Mouse (Mus musculus) liver, embryonic 15.5 days (tissue): ENCODE data around the gene Dab2ip. TPM values are rescaled to one million over a fixed set of nuclear protein-coding genes. Genes with fewer than 3 reads are reported as not detected.

Experiments used
- ATAC-seq: fragments of 200-750 bp; cut with Nextera tagmentation; 2 replicates; pipeline ENCODE4 v1.8.0; 2017; ENCODE audit warnings: moderate number of reproducible peaks, mild to moderate bottlenecking, moderate library complexity; ENCODE audit not compliant: insufficient read depth
- H3K27ac ChIP-seq: fragments of 300-500 bp; sonication (generic); replicated peaks from 2 replicates; pipeline ENCODE4 v1.5.1; 2015; ENCODE audit warnings: mild to moderate bottlenecking, inconsistent platforms
- H3K27me3 ChIP-seq: fragments of 300-500 bp; sonication (generic); 2 replicates; pipeline ENCODE4 v1.6.1; 2015; ENCODE audit warnings: mild to moderate bottlenecking, inconsistent platforms
- H3K36me3 ChIP-seq: fragments of 300-500 bp; sonication (generic); replicated peaks from 2 replicates; pipeline ENCODE4 v1.6.1; 2015; ENCODE audit warnings: moderate library complexity, mild to moderate bottlenecking, inconsistent platforms
- H3K4me1 ChIP-seq: fragments of 300-500 bp; sonication (generic); replicated peaks from 2 replicates; pipeline ENCODE4 v1.6.1; 2015; ENCODE audit warnings: inconsistent platforms
- H3K4me2 ChIP-seq: fragments of 300-500 bp; sonication (generic); 2 replicates; pipeline ENCODE4 v1.6.1; 2015; ENCODE audit warnings: moderate library complexity, mild to moderate bottlenecking, inconsistent platforms
- H3K4me3 ChIP-seq: fragments of 300-500 bp; sonication (generic); replicated peaks from 2 replicates; pipeline ENCODE4 v1.5.1; 2015; ENCODE audit warnings: mild to moderate bottlenecking, inconsistent platforms
- H3K9ac ChIP-seq: fragments of 300-500 bp; sonication (generic); 2 replicates; pipeline ENCODE4 v1.6.1; 2015; ENCODE audit warnings: moderate library complexity, mild to moderate bottlenecking, inconsistent platforms
- H3K9me3 ChIP-seq: fragments of 300-500 bp; sonication (generic); replicated peaks from 2 replicates; pipeline ENCODE4 v1.6.1; 2016; ENCODE audit warnings: inconsistent platforms
- WGBS: fragments of 180-500 bp; shearing (Covaris S2); methylation state at CpG from one replicate; pipeline ENCODE4 v1.1.7; 2015; ENCODE audit warnings: mixed read lengths; ENCODE audit not compliant: insufficient replicate concordance; 5-methylcytosine and 5-hydroxymethylcytosine counted together
- polyA plus RNA-seq: library from polyadenylated mRNA; unstranded; fragments of >200 nt; fragmentation: Nextera tagmentation; extraction: Ambion mirVana; gene quantifications from 2 replicates; pipeline ENCODE4 v1.2.1, GENCODE M21; 2015

Dab2ip gene
- polyA plus RNA-seq, 1 experiment from 2014 or later: 7.7 TPM

DNA sequence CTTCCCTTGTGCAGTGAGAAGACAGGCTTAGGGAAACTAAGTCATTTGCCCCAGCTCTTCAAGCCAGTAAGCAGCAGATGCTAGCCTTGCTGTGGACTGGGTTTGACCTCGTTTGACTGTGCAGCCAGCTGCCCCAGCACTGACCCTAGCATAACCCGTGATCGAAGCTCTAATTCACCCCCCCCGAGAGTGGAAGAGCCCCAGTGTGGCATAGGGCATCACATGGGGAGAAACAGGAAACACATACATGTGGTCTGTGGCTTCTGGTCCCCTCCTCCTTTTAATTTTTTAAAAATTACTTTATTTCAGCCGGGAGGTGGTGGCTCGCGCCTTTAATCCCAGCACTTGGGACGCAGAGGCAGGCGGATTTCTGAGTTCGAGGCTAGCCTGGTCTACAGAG, 27.3 kb upstream of the Dab2ip start:
- H3K9me3 ChIP-seq: no peaks in the 10 kb centered on the region
- H3K9ac ChIP-seq: no peak overlapping the region
- no peaks in the 10 kb centered on the region for H3K36me3 ChIP-seq
- WGBS: 70% methylated on average over 10 of the region's 10 CpGs
- H3K27me3 ChIP-seq: no peaks in the 10 kb centered on the region; the same call in 1 of the 2 replicates
- no peak for ATAC-seq
- H3K4me2 ChIP-seq: no peak overlapping the region
- H3K4me1 ChIP-seq: no peaks in the 10 kb centered on the region
- H3K4me3 ChIP-seq: no peak overlapping the region
- no peak overlapping the region for H3K27ac ChIP-seq

- Histone ChIP-seq H3K27me3 (no peaks in the 10 kb centered on the region; the same call in 1 of the 2 replicates), H3K9ac (no peak overlapping the region)
- WGBS: 65% methylated on average over 9 of the region's 9 CpGs
Observed at GRCm38 (mm10) chr2:35533646-35534045, 24.4 kb upstream of the Dab2ip start.

GRCm38 (mm10) chr2:35539276-35539972, 18.6 kb upstream of the Dab2ip start:
- no peaks in the 10 kb centered on the region for H3K36me3 ChIP-seq
- H3K4me2 ChIP-seq: no peak overlapping the region
- H3K9me3 ChIP-seq: no peaks in the 10 kb centered on the region
- no peak for ATAC-seq
- no peaks in the 10 kb centered on the region for H3K4me1 ChIP-seq
- H3K9ac ChIP-seq: no peak overlapping the region
- WGBS: 17% methylated on average over 13 of the region's 13 CpGs
- no peaks in the 10 kb centered on the region for H3K27me3 ChIP-seq
- H3K27ac ChIP-seq: no peak overlapping the region
- no peak overlapping the region for H3K4me3 ChIP-seq

More at GRCm38 (mm10) chr2:35533646-35534045, 24.4 kb upstream of the Dab2ip start:
- Histone ChIP-seq H3K4me2 (no peak overlapping the region), H3K36me3 (no peaks in the 10 kb centered on the region), H3K4me3 (no peak overlapping the region), H3K27ac (no peak overlapping the region), H3K4me1 (no peaks in the 10 kb centered on the region), H3K9me3 (no peaks in the 10 kb centered on the region)
- no peak for ATAC-seq

DNA sequence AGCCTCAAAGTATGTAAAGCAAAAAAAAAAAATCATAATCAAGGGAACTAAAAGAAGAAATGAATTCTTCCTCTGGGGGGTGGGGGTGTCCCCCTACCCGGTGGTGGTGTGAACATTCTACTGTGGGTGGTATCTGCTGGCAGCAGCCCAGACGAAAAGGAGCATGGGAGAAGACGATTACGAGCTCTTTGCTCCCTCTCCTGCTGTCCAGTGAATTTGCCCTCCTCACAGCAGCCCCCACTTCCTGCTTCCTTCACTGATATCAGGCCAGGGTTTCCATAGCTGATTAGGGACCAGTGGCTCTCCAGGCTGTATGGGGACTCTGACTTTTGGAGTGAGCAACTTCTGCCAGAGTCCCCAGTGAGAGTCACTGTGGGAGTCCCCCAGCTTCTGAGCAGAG, 17.3 kb upstream of the Dab2ip start:
- peaks cover 7% of the 10 kb centered on the region; the same call in 1 of the 2 replicates for H3K4me1 ChIP-seq
- no peaks in the 10 kb centered on the region for H3K36me3 ChIP-seq
- H3K27me3 ChIP-seq: no peaks in the 10 kb centered on the region
- no peak overlapping the region for H3K4me2 ChIP-seq
- H3K27ac ChIP-seq: no peak overlapping the region
- WGBS: 14% methylated on average over 4 of the region's 4 CpGs
- H3K9ac ChIP-seq: no peak overlapping the region
- H3K9me3 ChIP-seq: no peaks in the 10 kb centered on the region
- ATAC-seq: no peak
- H3K4me3 ChIP-seq: no peak overlapping the region

- no peak for ATAC-seq
- Histone ChIP-seq H3K4me1 (peaks cover 7% of the 10 kb centered on the region; the same call in 1 of the 2 replicates), H3K27ac (no peak overlapping the region), H3K4me2 (peak overlapping the region; percentile 32; the same call in 1 of the 2 replicates), H3K9ac (no peak overlapping the region), H3K27me3 (no peaks in the 10 kb centered on the region), H3K4me3 (no peak overlapping the region), H3K9me3 (no peaks in the 10 kb centered on the region), H3K36me3 (no peaks in the 10 kb centered on the region)
- WGBS: 10% methylated on average over 14 of the region's 14 CpGs
Observed at GRCm38 (mm10) chr2:35544717-35545116, 13.3 kb upstream of the Dab2ip start.

DNA sequence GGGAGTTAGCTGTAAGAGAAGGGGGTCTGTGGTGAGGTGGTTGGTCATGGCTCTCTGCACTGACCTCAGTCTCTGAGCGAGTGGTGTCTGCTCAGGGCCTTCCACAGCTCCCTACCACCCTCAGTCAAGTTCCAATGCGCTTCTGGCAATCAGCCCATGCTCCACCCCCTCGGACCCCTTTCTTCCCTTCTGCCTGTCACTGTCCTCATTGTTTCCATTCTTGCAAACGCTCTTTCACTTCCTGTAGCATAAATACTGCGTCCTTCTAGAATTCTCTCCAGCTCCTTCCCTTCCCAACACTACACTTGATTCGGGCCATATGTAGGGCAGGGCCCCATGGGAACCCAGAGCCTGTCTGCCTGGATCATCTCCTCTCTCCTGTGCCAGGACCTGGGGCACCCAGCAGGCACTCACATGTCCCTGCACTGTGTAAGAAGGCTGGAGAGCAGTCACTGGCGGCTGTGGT, 12.9 kb upstream of the Dab2ip start:
- no peaks in the 10 kb centered on the region for H3K27me3 ChIP-seq
- 25% methylated on average over 7 of the region's 7 CpGs for WGBS
- ATAC-seq: no peak
- H3K27ac ChIP-seq: no peak overlapping the region
- no peaks in the 10 kb centered on the region for H3K36me3 ChIP-seq
- no peak overlapping the region for H3K4me3 ChIP-seq
- H3K4me2 ChIP-seq: peak overlapping the region; percentile 32; the same call in 1 of the 2 replicates
- H3K9me3 ChIP-seq: no peaks in the 10 kb centered on the region
- no peak overlapping the region for H3K9ac ChIP-seq
- H3K4me1 ChIP-seq: peaks cover 7% of the 10 kb centered on the region; the same call in 1 of the 2 replicates

DNA sequence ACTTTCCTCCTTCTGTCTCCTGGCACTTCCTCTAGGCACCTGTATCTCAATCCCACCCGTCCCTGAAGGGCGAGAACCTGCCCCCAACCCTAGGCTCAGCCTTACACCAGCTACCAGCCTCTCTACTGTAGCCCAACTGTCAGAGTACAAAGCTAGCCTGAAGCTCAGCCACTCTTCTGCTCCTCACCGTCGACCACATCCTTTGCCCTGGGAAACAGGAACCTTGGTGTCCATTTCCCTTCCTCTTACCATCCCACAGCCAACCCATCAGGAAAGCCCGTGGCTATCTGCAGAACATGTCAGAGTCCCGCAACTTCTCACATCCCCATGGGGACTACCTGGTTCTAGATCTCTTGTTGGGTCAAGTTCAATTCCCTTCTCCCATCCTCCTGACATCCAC, 11.6 kb upstream of the Dab2ip start:
- H3K9me3 ChIP-seq: no peaks in the 10 kb centered on the region
- ATAC-seq: no peak

DNA sequence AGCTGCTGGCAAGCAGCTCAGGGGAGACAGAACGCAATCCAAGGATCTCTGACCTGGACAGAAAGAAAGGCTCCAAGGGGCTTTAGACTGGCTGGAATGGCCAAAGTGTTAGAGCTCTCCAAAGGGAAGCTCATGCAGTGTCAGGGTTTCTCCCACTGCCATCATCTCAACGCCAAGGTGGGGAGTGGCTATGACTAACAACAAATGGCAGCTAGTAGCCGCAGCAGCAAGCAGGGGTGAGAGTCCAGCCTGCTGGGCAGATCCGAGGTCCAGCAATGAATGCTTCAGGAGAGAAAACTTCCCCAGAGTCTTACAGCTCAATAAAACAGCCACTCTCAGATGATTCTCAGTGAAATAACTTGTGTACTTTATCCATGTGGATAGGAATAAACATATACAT, 8.9 kb upstream of the Dab2ip start:
- H3K36me3 ChIP-seq: no peaks in the 10 kb centered on the region
- H3K27me3 ChIP-seq: no peaks in the 10 kb centered on the region
- no peak for ATAC-seq
- H3K9me3 ChIP-seq: no peaks in the 10 kb centered on the region
- H3K9ac ChIP-seq: no peak overlapping the region
- 46% methylated on average over 4 of the region's 4 CpGs for WGBS
- H3K4me2 ChIP-seq: no peak overlapping the region
- H3K4me1 ChIP-seq: peaks cover 7% of the 10 kb centered on the region; the same call in 1 of the 2 replicates
- H3K4me3 ChIP-seq: no peak overlapping the region
- H3K27ac ChIP-seq: no peak overlapping the region

More for the DNA sequence above, 11.6 kb upstream of the Dab2ip start:
- Histone ChIP-seq H3K4me1 (peaks cover 7% of the 10 kb centered on the region; the same call in 1 of the 2 replicates), H3K36me3 (no peaks in the 10 kb centered on the region), H3K9ac (no peak overlapping the region), H3K27me3 (no peaks in the 10 kb centered on the region), H3K27ac (no peak overlapping the region), H3K4me2 (no peak overlapping the region), H3K4me3 (no peak overlapping the region)
- 24% methylated on average over 6 of the region's 6 CpGs for WGBS

DNA sequence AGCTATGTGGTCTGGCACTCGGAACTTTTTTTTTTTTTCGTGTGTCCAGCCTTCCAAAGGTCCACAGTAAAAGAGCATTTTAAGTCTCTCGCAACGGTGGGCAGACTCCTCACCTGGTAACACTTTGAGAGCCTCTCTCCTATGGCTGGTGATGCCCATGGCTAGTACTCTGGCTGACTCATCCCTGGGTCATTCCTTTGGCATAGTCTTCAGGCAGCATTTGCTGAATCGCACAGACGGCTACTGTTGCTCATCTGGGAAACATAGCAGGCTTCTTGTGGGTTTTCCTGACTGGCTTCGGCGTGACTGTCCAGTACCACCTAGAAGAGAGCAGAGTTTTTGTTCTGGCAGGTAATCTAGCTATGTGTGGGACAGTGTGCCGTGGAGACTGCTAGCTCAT, 8.0 kb upstream of the Dab2ip start:
- Histone ChIP-seq H3K27me3 (no peaks in the 10 kb centered on the region), H3K4me2 (no peak overlapping the region), H3K4me3 (no peak overlapping the region), H3K9ac (no peak overlapping the region), H3K27ac (no peak overlapping the region), H3K4me1 (peaks cover 2% of the 10 kb centered on the region; the same call in 1 of the 2 replicates), H3K9me3 (no peaks in the 10 kb centered on the region), H3K36me3 (no peaks in the 10 kb centered on the region)
- no peak for ATAC-seq
- 59% methylated on average over 9 of the region's 9 CpGs for WGBS

- Histone ChIP-seq H3K36me3 (no peaks in the 10 kb centered on the region), H3K9ac (no peak overlapping the region), H3K9me3 (no peaks in the 10 kb centered on the region), H3K27ac (no peak overlapping the region), H3K4me2 (no peak overlapping the region), H3K27me3 (peaks cover 4% of the 10 kb centered on the region; the same call in 1 of the 2 replicates), H3K4me3 (no peak overlapping the region), H3K4me1 (no peaks in the 10 kb centered on the region)
- WGBS: 37% methylated on average over 5 of the region's 5 CpGs
- no peak for ATAC-seq
Observed at GRCm38 (mm10) chr2:35556918-35557486, 1.1 kb upstream of the Dab2ip start.

DNA sequence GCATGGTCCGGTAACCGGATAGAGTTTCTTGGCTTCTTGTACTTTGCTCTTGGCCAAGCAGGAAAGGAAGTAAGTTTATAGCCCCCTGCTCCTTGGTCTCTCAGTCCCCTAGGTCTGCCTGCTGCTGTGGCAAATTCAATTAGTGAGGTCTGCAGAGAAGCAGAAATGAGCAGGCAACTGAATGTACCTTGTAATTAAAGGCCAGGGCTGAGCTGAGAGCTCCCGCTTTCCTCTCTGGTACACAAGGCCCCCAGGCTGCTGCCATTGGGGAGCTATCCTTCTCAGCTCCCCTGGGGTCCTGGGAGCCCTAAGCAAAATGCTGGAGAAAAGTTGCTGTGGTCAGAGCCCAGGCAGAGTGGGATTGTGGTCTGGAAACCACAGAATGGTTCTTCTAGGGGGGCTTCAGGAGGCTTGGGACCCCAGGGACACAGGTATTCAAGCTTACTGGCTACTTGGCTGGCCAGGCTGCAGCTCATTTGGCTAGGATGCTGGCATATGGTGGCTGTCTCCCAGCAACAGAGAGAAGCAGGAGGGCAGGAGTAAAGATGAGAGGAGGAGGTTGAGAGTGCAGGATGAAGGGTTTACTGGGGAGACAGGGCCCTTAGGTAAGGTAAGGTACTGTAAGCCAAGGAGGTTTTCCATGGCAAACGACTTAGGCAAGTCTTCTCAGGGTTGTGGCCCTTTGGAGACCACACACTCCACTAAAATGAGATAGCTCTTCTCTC, 922 bp downstream of the Dab2ip start:
- ATAC-seq: no peak
- 55% methylated on average over 4 of the region's 4 CpGs for WGBS
- Histone ChIP-seq H3K9ac (no peak overlapping the region), H3K4me1 (no peaks in the 10 kb centered on the region), H3K36me3 (no peaks in the 10 kb centered on the region), H3K4me2 (no peak overlapping the region), H3K9me3 (no peaks in the 10 kb centered on the region), H3K27ac (no peak overlapping the region), H3K4me3 (no peak overlapping the region), H3K27me3 (peaks cover 4% of the 10 kb centered on the region; the same call in 1 of the 2 replicates)
